Mouse (Mus musculus) hindlimb bud, embryonic 11.5 days (tissue): ENCODE measurements around the gene Lrit2.

Experiments used
- DNase-seq: peaks from one replicate; pipeline ENCODE4 v3.0.0-alpha.2; 2012; ENCODE audit warnings: low read depth, low spot score; ENCODE audit errors: extremely low spot score

The Lrit2 gene

DNA sequence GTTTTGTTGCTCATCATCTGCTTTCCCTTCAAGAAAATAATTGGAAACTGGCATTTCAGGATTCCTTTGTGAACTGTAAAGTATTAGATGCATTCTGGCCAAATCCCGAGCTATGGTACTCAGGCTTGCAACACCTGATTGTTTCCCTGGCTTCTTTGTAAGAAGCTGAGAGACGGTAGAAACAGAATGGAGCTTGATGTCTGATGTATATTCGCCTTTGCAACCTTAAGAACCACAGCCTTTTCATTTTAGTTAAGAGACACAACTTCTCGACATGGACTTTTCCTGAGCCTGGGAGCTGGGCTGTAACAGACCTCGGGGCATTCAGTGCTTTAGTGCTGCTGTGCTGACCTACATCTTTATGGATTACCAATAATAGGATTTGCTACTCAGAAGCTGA lies at the start of gene Lrit2:
TSS of gene Lrit2 (plus strand) at position 301 of the 400 bp plus-strand sequence.
- DNase-seq: no peak

DNA sequence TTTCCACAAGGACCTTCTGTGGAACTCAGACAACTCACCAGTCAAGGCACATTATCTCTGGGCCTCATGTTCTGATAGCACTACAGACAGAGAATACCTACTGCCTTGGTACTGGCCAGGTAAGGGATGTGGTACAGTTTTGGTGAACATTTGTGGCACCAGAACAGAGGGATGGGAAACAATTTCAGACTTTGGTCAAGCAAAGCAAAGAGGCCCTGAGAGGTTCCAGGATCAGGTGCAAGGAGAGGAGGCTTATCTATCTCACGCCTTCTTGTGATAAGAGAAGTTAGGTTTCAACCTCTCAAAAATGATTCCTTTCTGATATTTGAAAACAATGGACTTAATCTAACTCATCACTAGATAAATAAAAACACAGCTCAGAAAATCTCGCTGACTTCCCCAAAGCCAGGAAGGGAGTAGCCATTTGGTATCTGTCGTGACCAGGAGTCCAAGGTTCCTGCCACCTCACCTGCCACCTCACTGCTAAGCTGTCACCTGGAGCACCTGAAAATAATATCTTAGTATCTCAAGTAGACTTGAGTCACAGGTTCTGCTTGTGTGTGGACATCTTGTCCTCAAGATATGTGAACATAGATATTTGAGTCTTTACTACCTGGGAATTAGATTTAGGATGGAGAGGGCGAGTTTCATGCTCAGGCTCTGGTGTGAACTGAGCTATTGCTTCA lies 40.3 kb upstream of the Lrit2 start:
- no peak for DNase-seq

DNA sequence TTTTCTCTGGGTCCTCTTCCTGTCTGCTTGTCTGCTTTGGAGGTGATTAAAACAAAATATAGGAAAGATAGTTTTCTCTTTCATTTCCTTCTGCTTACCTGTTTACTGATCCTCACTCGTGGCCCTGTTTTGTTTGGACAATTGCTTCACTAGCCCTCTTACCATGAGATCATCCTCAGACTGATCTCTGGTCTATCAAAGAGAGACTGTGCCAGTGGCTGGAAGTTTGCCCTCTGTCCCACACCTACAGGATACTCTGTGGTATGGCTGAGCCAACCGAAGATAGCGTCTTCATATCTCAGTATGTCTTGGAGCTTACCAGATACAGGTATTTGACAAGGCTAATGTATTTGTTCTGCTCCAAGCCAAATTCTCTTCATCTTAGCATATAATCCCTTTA lies 39.8 kb upstream of the Lrit2 start:
- no peak for DNase-seq

DNA sequence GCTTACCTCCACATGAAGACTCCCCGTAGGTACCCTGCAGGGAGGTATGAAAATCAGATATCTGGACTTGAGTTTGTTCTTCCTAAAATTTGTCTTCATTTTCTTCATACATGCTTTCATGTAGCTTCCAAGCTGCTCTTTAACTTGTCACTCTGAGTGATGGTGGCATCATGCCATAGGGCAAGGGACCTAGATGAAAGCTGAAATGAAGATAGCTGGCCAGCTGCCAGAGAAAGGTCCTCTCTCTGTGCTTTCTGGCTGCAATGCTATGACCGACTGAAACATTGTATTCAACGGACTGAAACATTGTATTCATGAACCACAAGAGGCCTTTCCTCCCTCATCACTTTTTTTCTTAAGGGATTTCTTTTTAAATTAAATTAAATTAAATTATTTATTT lies 39.2 kb upstream of the Lrit2 start:
- DNase-seq: no peak

DNA sequence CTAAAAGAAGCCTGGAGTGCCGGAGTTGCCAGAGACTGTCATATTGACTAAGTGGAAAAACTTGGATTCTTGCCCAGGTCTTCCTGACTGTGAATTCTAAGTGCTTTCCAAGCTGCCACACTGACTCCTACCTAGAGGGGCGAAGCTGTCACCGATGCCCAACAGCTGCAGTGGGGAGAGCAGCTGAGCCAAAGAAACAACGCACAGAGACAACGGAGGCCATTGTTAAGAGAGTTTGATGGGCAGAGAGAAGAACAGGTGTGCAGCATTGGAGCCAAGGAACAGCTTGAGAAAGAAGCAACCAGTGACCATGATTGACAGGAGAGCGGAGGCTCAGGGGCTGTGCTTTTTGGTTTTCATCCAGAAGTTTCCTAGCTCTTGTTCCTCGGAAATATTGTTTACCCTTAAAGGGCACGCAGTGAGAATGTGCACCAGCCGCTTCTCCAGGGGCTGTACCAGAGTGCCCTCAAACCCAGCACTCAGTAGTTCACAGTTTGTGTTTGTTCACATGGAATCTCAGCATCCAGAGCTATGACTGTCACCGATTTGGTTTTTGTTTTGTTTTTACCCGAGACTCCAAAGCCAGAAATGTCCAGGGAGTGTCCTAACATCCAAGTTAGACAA lies 35.1 kb upstream of the Lrit2 start:
- DNase-seq: no peak

DNA sequence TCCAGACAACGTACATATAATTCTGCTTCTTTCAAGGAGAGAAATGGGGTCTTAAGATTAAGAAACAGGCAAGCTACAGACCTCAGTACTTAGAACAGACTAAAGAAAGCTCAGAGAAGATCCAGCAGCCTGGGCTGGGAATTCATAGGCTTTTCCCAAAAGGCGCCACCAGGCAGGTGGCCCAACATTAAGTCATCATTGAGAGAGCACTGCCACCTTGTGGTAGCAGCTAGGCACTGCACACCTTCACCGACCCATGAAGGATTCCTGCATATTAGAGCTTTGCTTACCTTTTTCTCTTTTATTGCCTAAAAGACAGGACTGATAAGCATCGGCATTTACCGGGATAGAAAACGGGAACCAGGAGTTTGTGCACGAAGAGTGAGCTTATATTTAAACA lies 34.5 kb upstream of the Lrit2 start:
- DNase-seq: peak; percentile 12

DNA sequence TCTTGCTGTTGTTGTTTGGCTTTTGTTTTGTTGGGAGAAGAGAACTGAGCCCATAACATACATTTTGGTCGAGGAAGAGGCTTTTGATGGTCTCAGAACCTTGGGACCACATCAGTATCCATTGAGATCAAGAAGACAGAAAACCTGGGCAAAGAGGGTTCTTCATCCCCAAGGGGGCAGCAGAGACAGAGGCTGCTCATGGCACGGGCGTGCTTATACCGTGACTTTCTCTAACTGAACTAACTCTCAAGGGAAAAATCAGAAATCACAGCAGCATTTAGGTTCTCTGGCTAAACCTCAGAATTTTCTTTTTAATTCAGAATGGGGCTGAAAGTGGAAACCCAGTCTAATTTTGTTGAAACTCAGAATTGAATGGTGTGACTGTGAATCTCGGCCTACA lies 33.3 kb upstream of the Lrit2 start:
- DNase-seq: no peak

DNA sequence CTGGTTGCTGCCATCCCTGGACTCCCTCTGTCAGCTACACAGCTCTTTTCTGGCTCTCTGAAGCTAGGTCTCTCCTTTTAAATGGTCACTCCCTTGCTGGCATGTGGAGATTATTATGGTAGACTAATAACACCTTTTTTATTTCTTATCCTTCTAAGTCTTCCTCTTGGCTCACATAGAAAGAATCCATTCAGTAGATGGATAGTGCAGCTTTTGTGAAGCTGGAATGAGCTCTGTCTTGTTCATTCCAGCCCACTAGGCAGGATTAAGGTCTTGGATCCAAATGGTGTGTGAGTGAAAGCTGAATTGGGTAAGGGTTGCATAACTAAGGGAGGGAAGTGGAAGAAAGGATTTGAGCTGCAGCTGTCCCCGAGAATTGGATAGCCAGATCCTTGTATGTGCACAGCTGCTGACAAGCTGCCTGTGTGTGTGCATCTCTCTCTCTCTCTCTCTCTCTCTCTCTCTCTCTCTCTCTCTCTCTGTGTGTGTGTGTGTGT lies 18.8 kb upstream of the Lrit2 start, which contains the start of gene Rgr:
TSS of gene Rgr (minus strand) at position 51 of the 497 bp plus-strand sequence.
- DNase-seq: no peak

DNA sequence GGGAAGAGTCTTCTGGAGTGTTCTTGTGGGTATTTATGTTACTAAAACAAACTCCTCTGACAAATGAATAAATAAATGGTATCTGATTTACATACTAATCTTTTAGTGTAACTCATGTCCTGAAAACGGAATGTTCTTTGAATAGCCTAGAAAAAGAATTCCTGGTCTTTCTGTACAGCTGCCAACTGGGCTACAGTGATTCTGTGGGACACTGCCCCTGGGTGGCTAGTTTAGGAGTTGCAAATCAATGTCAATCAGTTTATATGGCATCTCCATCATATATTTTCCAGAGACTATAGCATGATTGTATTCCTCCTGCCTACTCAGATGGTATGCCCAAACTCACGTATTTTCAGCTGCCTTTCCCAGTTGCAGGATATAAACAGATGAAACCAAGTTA lies 2.9 kb upstream of the Lrit2 start:
- no peak for DNase-seq

DNA sequence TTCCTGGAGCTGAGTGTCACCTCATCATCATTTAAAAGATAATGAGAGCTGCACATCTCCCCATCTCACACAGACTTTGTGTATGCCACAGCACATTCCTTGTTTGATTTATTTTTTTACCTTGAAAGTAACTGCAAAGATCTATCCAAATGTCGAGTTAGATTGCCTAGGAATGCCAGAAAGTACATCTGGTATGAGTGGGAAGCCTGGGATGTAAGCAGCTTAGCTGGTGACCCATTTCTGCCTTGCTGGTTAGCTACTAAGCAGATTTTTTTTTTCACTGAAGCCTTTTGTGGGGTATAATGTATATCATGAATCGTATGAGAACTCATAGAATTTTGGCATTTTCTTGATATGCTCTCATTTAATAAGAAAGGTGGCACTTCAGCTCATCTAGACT lies 1.1 kb upstream of the Lrit2 start:
- no peak for DNase-seq

DNA sequence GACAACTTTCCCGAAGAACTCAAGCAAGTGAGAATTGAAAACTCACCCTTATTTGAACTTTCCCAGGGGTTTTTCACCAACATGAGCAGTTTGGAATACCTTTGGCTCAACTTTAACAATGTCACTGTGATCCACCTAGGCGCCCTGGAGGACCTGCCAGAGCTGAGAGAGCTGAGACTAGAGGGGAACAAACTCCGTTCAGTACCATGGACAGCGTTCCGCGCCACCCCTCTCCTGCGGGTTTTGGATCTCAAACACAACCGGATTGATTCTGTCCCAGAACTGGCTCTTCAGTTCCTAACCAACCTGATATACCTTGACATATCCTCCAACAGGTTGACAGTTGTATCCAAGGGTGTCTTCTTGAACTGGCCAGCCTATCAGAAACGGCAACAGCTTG lies 787 bp downstream of the Lrit2 start:
- peak; percentile 60 for DNase-seq

DNA sequence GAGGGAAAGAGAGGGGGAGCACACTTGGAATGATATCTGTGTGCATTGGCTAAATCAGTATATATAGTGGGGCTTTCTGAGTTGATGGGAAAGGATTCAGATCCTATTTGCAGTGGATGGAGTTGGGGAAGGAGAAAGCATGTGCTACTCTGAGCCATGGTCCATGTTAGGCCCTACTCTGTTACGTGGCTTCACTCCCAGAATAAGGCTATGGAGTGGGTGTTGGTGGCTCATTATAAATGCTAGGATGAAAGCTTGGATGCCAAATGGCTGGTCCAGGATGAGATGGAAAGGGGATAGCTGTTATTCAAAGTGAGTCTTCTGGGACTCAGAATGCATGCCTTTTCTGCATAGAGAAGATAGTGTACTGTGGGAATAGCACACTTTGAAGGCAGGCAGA lies 13.0 kb downstream of the Lrit2 start:
- no peak for DNase-seq

DNA sequence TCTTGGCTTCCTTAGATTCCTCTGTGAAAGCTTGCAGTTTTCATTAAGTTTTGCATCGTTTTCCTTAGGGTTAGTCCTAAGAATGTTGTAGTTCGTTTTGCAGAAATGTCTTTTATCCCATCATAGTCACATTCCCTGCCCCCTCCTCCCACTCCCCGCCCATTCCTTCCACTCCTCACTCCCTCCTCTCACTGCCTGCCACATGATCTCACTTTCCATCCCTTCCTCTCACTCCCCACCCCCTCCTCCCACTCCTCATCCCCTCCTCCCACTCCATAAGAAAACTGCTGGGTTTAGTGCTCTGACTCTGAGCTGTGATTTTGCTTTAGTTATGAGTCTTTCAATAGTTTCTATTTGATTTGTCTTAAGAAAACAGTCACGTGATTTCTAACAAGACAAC lies 16.0 kb downstream of the Lrit2 start:
- DNase-seq: no peak

DNA sequence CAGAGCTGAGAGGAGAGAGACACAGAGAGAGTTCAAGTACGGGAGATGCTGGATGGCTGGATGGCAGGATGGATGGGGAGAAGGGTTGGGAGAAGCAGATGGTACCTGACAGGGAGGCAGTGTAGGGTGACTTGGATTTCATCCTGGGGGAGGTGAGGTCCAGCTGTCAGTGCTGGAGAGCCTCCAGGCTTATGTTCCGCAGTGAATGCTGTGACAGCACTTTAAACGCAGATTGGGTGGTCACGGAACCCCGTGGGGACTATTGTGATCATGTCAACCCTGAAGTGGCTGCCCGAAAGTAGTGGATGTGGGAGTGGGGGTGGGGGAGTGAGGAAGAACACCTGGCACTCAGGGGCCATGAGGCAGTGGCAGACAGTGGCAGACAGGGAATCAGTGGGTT lies 26.7 kb downstream of the Lrit2 start:
- DNase-seq: no peak

DNA sequence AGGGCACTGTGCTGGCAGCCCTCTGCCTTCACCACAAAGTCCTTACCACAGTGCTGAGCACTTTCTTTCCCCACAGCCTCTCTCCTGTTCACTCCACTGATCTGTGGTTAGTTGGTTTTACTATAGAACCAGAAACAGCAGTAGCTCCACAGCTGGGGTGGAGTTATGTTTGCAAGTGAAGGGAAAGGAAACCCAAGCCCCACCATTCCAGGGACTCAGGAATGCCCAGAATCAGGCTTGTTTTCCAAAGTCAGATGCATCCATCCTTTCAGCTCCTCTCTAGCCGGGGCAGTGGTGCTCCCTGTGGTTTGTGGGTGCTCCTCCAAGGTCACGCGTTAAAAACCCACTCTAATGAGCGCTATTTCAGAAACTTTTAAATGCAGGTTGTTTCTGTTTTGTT lies 27.8 kb downstream of the Lrit2 start:
- no peak for DNase-seq

DNA sequence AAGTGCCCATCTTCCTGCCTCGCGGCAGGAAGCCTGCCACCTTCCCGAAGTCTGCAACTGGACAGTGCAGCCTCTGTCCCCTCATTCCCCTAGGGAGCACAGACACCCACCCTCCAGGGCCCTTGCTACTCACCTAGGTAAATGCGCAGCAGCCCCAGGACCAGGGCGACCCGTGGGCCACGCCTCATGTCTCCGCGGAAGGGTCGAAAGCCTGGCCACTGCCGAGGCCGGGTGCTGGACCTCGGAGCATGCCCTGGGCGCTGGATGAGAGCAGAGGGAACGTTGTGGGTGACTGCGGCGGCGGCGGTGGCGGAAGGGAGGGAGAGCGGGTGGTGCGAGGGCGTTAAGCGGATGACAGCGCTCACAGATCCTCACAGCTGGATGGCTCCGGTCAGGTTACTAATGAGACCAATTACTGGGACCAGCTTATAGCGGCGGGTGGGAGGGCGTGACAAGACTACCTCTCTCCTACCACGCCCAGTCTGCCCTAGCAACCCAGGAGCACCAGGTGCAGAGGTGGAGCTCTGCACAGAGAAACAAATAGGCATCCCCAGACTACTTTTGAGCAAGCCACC lies 30.3 kb downstream of the Lrit2 start, which contains the start of gene Cdhr1:
TSS of gene Cdhr1 (minus strand) at position 392 of the 575 bp plus-strand sequence.
- no peak for DNase-seq

DNA sequence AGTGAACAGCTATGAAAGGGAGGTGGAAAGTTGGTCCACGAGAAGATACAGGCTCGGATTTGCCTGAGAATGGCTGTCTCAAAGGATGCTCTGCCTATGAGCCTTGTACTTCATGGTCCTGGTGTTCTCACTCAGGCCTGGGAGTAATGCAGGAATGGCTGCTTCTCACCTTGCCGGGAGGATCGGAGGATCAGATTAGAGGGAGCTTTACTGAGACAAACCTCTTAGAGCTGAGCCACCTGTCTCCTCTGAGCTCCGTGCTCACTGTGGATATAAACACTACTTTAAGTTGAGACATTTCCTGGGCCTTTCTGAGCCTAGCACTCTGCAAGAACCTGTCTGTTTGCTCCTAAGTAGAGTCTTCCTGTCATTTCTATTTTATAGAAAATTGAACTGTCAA lies 33.8 kb downstream of the Lrit2 start:
- DNase-seq: no peak

DNA sequence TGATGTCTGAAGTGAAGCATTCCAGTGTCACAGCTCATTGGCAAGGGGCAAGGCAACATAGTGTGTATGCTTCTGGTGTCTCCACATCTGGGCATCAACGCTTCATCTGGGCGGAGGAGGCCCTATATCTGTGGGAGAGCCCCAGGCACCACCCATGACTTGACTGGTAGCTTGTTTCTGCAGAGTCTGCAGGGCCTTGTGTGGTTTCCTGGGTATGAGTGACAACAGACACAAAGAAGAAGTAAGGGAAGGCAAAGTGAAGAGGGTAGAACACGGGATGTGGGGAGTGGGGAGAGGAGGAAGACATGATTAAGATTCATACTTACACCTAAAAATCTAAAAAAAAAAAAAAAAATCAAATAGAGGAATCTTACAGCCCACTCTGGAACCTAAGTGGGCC lies 34.8 kb downstream of the Lrit2 start:
- no peak for DNase-seq

DNA sequence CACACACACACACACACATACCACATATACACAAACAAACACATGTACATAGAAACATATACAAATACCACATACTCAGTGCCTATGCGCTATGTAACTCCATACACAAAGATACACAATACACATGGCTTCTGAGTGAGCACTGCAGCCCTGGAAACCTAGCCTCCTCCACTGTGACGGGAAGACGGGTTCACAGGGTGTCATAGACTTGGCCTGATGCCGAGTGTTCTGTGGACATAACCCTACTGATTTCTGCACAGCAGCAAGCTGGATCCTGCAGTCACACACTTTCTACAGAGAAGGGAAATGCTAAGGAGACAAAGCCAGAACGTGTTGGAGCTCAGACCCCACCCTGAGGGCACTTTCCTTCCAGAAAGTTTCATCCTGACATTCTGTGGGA lies 37.0 kb downstream of the Lrit2 start:
- DNase-seq: no peak

DNA sequence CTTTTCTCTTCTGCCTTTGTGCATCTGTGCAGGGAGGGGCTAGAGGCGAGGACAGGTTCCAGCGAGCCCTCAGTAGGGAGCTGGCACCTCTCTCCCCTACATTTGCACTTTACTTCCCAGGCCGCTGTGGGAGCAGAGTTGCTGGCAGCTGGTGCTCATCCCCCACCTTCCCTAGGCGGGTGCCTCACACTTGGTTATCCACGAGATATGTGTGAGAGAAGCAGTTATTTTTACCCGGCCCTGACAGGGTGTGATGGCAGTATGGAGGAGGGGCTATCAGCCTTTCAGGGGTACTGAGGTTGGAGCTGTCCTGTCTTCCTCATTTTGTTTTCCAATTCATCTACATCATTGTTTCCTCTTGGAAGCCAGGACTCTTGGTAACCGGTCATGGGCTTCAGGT lies 38.1 kb downstream of the Lrit2 start:
- no peak for DNase-seq

DNA sequence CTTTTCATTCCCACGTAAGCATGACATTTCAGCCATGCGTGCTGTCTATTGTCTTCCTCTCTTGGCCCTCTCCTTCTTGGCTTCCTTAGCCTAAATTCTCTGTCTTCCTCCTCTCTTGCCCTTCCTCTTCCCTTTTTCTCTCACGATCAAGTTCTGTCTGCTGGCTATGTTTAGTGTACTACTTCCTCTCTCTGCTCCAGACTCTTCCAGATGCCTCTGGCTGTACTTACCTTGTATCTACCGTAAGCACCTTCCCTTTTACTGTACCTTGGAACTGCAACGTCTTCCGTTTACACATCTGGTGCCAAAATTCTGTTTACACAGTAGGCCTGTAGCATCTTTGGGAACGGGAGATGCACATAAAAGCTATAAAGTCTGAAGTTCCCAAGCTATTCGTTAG lies 41.7 kb downstream of the Lrit2 start:
- DNase-seq: no peak

DNA sequence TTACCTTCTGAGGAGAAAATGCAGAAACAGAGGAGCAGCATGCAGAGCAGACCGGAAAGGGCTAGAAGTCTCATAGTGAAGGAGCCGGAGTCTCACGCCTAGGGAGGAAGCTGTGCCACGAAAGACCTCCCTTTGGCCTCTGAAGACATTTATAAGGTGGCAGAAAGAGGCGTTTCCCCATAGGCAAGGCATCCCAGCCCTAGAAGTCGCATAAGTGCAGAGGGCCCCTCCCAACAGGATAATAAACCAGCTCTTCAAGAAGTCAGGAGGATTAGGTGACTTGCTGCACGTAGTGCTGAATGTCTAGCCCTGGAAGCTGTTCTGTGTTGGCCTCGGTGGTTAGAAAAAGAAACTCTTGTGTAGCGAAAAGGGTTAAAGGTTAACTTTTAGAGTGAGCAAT lies 42.2 kb downstream of the Lrit2 start:
- DNase-seq: no peak
